Mouse (Mus musculus) stomach, postnatal 0 days (tissue): Measurements from ENCODE around the gene Mrpl23. TPM values are rescaled to one million over a fixed set of nuclear protein-coding genes. Genes with fewer than 3 reads are reported as not detected.

Experiments
- ATAC-seq: fragments of 200-750 bp; cut with Nextera tagmentation; 2 replicates; pipeline ENCODE4 v1.8.0; 2017; ENCODE audit not compliant: low FRiP score, low TSS enrichment
- DNase-seq: peaks from one replicate; pipeline ENCODE4 v3.0.0-alpha.2; 2016; ENCODE audit warnings: low spot score
- H3K27ac ChIP-seq: fragments of 300-500 bp; sonication (generic); replicated peaks from 2 replicates; pipeline ENCODE4 v1.5.1; 2014; ENCODE audit warnings: mild to moderate bottlenecking, control low read depth
- H3K27me3 ChIP-seq: fragments of 300-500 bp; sonication (generic); 2 replicates; pipeline ENCODE4 v1.6.1; 2014; ENCODE audit warnings: low read length; ENCODE audit not compliant: control insufficient read depth, insufficient read depth
- H3K36me3 ChIP-seq: fragments of 300-500 bp; sonication (generic); 2 replicates; pipeline ENCODE4 v1.6.1; 2014; ENCODE audit warnings: low read length, mixed read lengths; ENCODE audit not compliant: control insufficient read depth, insufficient read depth
- H3K4me1 ChIP-seq: fragments of 300-500 bp; sonication (generic); replicated peaks from 2 replicates; pipeline ENCODE4 v1.6.1; 2014; ENCODE audit warnings: antibody characterized with exemption; ENCODE audit not compliant: control insufficient read depth, insufficient read depth
- H3K4me2 ChIP-seq: fragments of 300-500 bp; sonication (generic); replicated peaks from 2 replicates; pipeline ENCODE4 v1.6.1; 2014; ENCODE audit warnings: low read depth, mild to moderate bottlenecking, control low read depth, moderate library complexity
- H3K4me3 ChIP-seq: fragments of 300-500 bp; sonication (generic); 2 replicates; pipeline ENCODE4 v1.5.1; 2014; ENCODE audit warnings: low read depth, low read length, control low read depth
- H3K9ac ChIP-seq: fragments of 300-500 bp; sonication (generic); 2 replicates; pipeline ENCODE4 v1.6.1; 2014; ENCODE audit warnings: mild to moderate bottlenecking, low read length, control low read depth, mixed read lengths
- H3K9me3 ChIP-seq: fragments of 300-500 bp; sonication (generic); 2 replicates; pipeline ENCODE4 v1.6.1; 2016; ENCODE audit warnings: low read length; ENCODE audit not compliant: control insufficient read depth
- CTCF ChIP-seq: IDR thresholded peaks from 2 replicates; pipeline ENCODE4 v1.5.1; 2016; ENCODE audit warnings: antibody characterized with exemption, low read depth, mild to moderate bottlenecking, moderate library complexity
- EP300 ChIP-seq: optimal IDR thresholded peaks from 2 replicates; pipeline ENCODE3; 2016; ENCODE audit warnings: antibody characterized with exemption
- WGBS: fragments of 180-500 bp; shearing (Covaris S2); extraction: QIAGEN DNeasy Blood & Tissue Kit; methylation state at CpG from one replicate; pipeline ENCODE4 v1.1.7; 2014; 5-methylcytosine and 5-hydroxymethylcytosine counted together
- polyA plus RNA-seq: library from polyadenylated mRNA; unstranded; fragments of >200 nt; fragmentation: Nextera tagmentation; extraction: Ambion mirVana; gene quantifications from 2 replicates; pipeline ENCODE4 v1.2.1, GENCODE M21; 2015

Gene Mrpl23
- polyA plus RNA-seq, 1 experiment from 2014 or later = 17.7 TPM

GRCm38 (mm10) chr7:142522352-142522751 lies 10.1 kb upstream of the Mrpl23 start:
- H3K27me3 ChIP-seq = no peaks in the 10 kb centered on the region
- 0 out of 2 replicates have a peak overlapping the region, but pooled peaks have one; percentile 30 for H3K27ac ChIP-seq
- H3K9me3 ChIP-seq = no peaks in the 10 kb centered on the region
- WGBS = 31% methylated on average over 4 of the region's 4 CpGs
- ATAC-seq (peak; percentile 54; the same call in 1 of the 2 replicates), DNase-seq (peak; percentile 74)
- no peak overlapping the region for H3K9ac ChIP-seq
- no peaks in the 10 kb centered on the region for H3K36me3 ChIP-seq
- H3K4me3 ChIP-seq = no peak overlapping the region
- TF ChIP-seq CTCF = peak; percentile 84
- no peak for TF ChIP-seq EP300
- no peak overlapping the region for H3K4me2 ChIP-seq
- peaks cover 4% of the 10 kb centered on the region; the same call in 1 of the 2 replicates for H3K4me1 ChIP-seq

- peak overlapping the region; percentile 25 for H3K27ac ChIP-seq
- WGBS = 45% methylated on average over 17 of the region's 17 CpGs
These were observed 9.1 kb upstream of the Mrpl23 start for GRCm38 (mm10) chr7:142523200-142523990.

GRCm38 (mm10) chr7:142525342-142526178 lies 6.9 kb upstream of the Mrpl23 start:
- peak; percentile 36 for ATAC-seq
- Histone ChIP-seq H3K27me3 (no peaks in the 10 kb centered on the region), H3K9ac (no peak overlapping the region), H3K9me3 (no peaks in the 10 kb centered on the region), H3K4me1 (peaks cover 4% of the 10 kb centered on the region; the same call in 1 of the 2 replicates), H3K27ac (0 out of 2 replicates have a peak overlapping the region, but pooled peaks have one; percentile 40), H3K36me3 (no peaks in the 10 kb centered on the region), H3K4me2 (no peak overlapping the region), H3K4me3 (no peak overlapping the region)
- DNase-seq = no peak
- TF ChIP-seq CTCF = no peak
- no peak for TF ChIP-seq EP300
- WGBS = 49% methylated on average over 13 of the region's 13 CpGs

More at GRCm38 (mm10) chr7:142523200-142523990, 9.1 kb upstream of the Mrpl23 start:
- no peaks in the 10 kb centered on the region for H3K36me3 ChIP-seq
- H3K9ac ChIP-seq = peak overlapping the region; percentile 23; the same call in 1 of the 2 replicates
- no peak overlapping the region for H3K4me2 ChIP-seq
- H3K9me3 ChIP-seq = no peaks in the 10 kb centered on the region
- ATAC-seq = no peak
- no peaks in the 10 kb centered on the region for H3K27me3 ChIP-seq
- H3K4me1 ChIP-seq = peaks cover 4% of the 10 kb centered on the region; the same call in 1 of the 2 replicates
- TF ChIP-seq EP300 (no peak), CTCF (no peak)
- no peak for DNase-seq
- H3K4me3 ChIP-seq = no peak overlapping the region

- no peak overlapping the region for H3K9ac ChIP-seq
- TF ChIP-seq CTCF (no peak), EP300 (no peak)
- no peaks in the 10 kb centered on the region for H3K27me3 ChIP-seq
- no peaks in the 10 kb centered on the region for H3K36me3 ChIP-seq
- no peak overlapping the region for H3K4me3 ChIP-seq
- WGBS = 41% methylated on average over 10 of the region's 10 CpGs
- no peak overlapping the region for H3K4me2 ChIP-seq
- no peak overlapping the region for H3K27ac ChIP-seq
- H3K9me3 ChIP-seq = no peaks in the 10 kb centered on the region
- ATAC-seq = no peak
- DNase-seq = no peak
- H3K4me1 ChIP-seq = peaks cover 15% of the 10 kb centered on the region
These were observed 3.1 kb upstream of the Mrpl23 start for GRCm38 (mm10) chr7:142529350-142529749.

GRCm38 (mm10) chr7:142531973-142532521 lies 439 bp upstream of the Mrpl23 start:
- no peaks in the 10 kb centered on the region for H3K9me3 ChIP-seq
- no peak for TF ChIP-seq EP300
- TF ChIP-seq CTCF = no peak
- no peak overlapping the region for H3K9ac ChIP-seq
- no peaks in the 10 kb centered on the region for H3K36me3 ChIP-seq
- no peak for ATAC-seq
- no peak for DNase-seq
- no peaks in the 10 kb centered on the region for H3K27me3 ChIP-seq
- no peak overlapping the region; the same call in 1 of the 2 replicates for H3K4me2 ChIP-seq
- H3K4me3 ChIP-seq = no peak overlapping the region
- WGBS = 58% methylated on average over 4 of the region's 4 CpGs
- peak overlapping the region; percentile 97; the same call in 1 of the 2 replicates for H3K27ac ChIP-seq
- H3K4me1 ChIP-seq = peaks cover 12% of the 10 kb centered on the region
